In the genomic region with DNA sequence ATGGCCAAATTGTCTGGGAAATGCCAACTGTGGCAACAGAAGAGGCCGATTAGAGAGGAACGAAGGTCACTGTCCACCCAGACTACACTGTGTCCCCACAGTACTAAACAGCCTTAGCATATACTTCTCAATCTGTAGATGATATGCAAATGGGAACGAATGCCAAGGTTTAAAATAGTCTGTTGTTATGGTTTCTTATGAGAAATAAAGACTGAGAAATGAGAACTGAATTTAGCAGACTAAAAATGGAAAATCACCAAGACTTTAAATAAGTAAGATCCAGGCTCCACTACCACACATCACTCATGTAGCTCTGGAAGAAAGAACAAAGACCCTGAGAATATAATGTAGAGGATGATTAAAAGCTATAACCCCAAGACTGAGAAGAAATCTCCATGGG, we compare ENCODE assay signal across 19 mouse cellular contexts.
"Had no signal": no experiment of that assay in that cellular context is flagged by ENCODE, and none has a peak within 500 bp of the region (broad histone marks: within the 10 kb centered on the region; RNA-seq: fewer than 3 reads in every experiment).

No protein-coding gene starts in this region.

- H3K4me3 ChIP-seq: midbrain, embryonic 10.5 days; midbrain, embryonic 12.5 days; myocyte; neural tube, embryonic 13.5 days; neural tube, embryonic 15.5 days had no signal

- H3K27ac ChIP-seq: midbrain, embryonic 10.5 days; midbrain, embryonic 12.5 days; neural tube, embryonic 13.5 days; neural tube, embryonic 15.5 days had no signal

- ATAC-seq: midbrain, embryonic 16.5 days had no signal

- H3K4me1 ChIP-seq: midbrain, embryonic 10.5 days; midbrain, embryonic 12.5 days; neural tube, embryonic 13.5 days; neural tube, embryonic 15.5 days had no signal

- DNase-seq: lung, adult 18-20 months; lung, embryonic 14.5 days; lung, postnatal 10 days; lung, postnatal 4 days; midbrain, embryonic 14.5 days; retina, postnatal 1 day; right cerebral cortex, adult 18-20 months; right cerebral cortex, postnatal 25 days; right cerebral cortex, postnatal 4 days; spleen, adult 18-20 months; thymus, adult 18-20 months; thymus, postnatal 25 days; thymus, postnatal 4 days had no signal
